8 mouse cellular contexts compared by ENCODE assay signal in the genomic region with DNA sequence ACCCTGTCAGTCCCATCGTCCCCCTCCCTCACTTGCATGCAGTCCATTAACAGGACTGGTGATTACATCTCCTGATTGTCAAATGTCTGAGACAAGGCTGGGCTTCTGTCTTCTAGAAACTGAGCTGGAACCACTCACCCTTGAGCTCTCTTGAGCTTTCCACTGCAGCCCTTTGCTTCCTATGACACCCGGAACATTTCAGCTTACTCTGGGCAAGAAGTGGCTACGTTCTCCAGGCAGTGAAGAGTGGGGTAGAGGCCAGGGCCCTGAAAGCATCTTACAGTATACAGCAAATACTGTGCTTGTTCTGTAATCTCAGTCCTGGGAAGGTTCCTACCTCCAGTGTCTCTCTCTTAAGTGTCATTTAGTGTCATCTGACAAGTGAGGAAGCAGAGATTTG. TPM values are rescaled to one million over a fixed set of nuclear protein-coding genes. Genes with fewer than 3 reads are reported as not detected.
DNase-seq lines count a peak whose midpoint lies in the region; ATAC-seq and TF ChIP-seq lines count a peak whose summit lies in the region.

No protein-coding gene starts in this region.

- no peaks in the 10 kb centered on the region for H3K36me3 ChIP-seq in forebrain, embryonic 14.5 days (ENCODE audit: control insufficient read depth, insufficient read depth, low read length)
- H3K36me3 ChIP-seq in liver, embryonic 16.5 days (ENCODE audit: control insufficient read depth, insufficient read depth) = no peaks in the 10 kb centered on the region

- peak overlapping the region; percentile 90 for H3K9ac ChIP-seq in forebrain, embryonic 14.5 days (ENCODE audit: low read length)
- H3K9ac ChIP-seq in liver, embryonic 16.5 days (ENCODE audit: low read depth, low read length) = peak overlapping the region; percentile 81

- DNase-seq in gastrocnemius, adult 2 months = no peak
- no peak for DNase-seq in gastrocnemius, postnatal 36 days
- DNase-seq in forebrain, embryonic 14.5 days (ENCODE audit: low spot score) = no peak
- no peak for DNase-seq in yolk sac, embryonic 10.5 days (ENCODE audit: low spot score)
- DNase-seq in right cerebral cortex, postnatal 25 days = no peak
- DNase-seq in kidney, postnatal 25 days = no peak

- no peak for TF ChIP-seq CTCF in gastrocnemius, adult 2 months (IDR thresholded peaks at IDR 0.05)

- 22% methylated on average over 3 of the region's 3 CpGs for WGBS in forebrain, embryonic 14.5 days
- WGBS in liver, embryonic 16.5 days (ENCODE audit: insufficient replicate concordance) = 17% methylated on average over 3 of the region's 3 CpGs

- H3K4me2 ChIP-seq in forebrain, embryonic 14.5 days (ENCODE audit: low read length) = peak overlapping the region; percentile 84
- peak overlapping the region; percentile 98 for H3K4me2 ChIP-seq in liver, embryonic 16.5 days (ENCODE audit: low read depth, low read length)

- H3K27me3 ChIP-seq in forebrain, embryonic 14.5 days (replicated peaks; ENCODE audit: control insufficient read depth, insufficient read depth, low read length) = no peaks in the 10 kb centered on the region
- H3K27me3 ChIP-seq in liver, embryonic 16.5 days (ENCODE audit: control insufficient read depth, insufficient read depth, low read depth, low read length) = no peaks in the 10 kb centered on the region

- H3K4me3 ChIP-seq in gastrocnemius, adult 2 months = peak overlapping the region; percentile 74
- peak overlapping the region; percentile 73 for H3K4me3 ChIP-seq in forebrain, embryonic 14.5 days (ENCODE audit: low read depth, low read length)
- H3K4me3 ChIP-seq in liver, embryonic 16.5 days (ENCODE audit: low read depth, low read length) = peak overlapping the region; percentile 78

- peak overlapping the region; percentile 94 for H3K27ac ChIP-seq in gastrocnemius, adult 2 months
- H3K27ac ChIP-seq in forebrain, embryonic 14.5 days (ENCODE audit: low read depth, low read length) = peak overlapping the region; percentile 55; the same call in 1 of the 2 replicates
- H3K27ac ChIP-seq in liver, embryonic 16.5 days (ENCODE audit: low read length) = peak overlapping the region; percentile 84

- peaks cover 3% of the 10 kb centered on the region; the same call in 1 of the 2 replicates for H3K4me1 ChIP-seq in forebrain, embryonic 14.5 days (ENCODE audit: control insufficient read depth, insufficient read depth, low read length)
- peaks cover 10% of the 10 kb centered on the region for H3K4me1 ChIP-seq in liver, embryonic 16.5 days (ENCODE audit: control insufficient read depth, low read depth, low read length)

- intact Hi-C loops in gastrocnemius, adult 2 months (cut with DNase I) = no loop called here
- intact Hi-C loops in gastrocnemius, postnatal 36 days (cut with DNase I) = loop anchor here (5.0 kb wide), 2 partner anchors 37 to 52 kb away; partner anchors contain the start of gene Styx

- H3K9me3 ChIP-seq in forebrain, embryonic 14.5 days (replicated peaks; ENCODE audit: control insufficient read depth, low read length) = no peaks in the 10 kb centered on the region
- H3K9me3 ChIP-seq in liver, embryonic 16.5 days (replicated peaks; ENCODE audit: control insufficient read depth, low read length) = no peaks in the 10 kb centered on the region

- peak; percentile 38 for ATAC-seq in CD4-positive, CD25-positive, alpha-beta regulatory T cell, adult 4 months
- no peak; the same call in 1 of the 2 replicates for ATAC-seq in forebrain, embryonic 14.5 days
- no peak for ATAC-seq in liver, embryonic 16.5 days (ENCODE audit: low read depth)

RNA-seq across cellular contexts. Expression of gene Gnpnat1, which starts 15.5 kb away (rescaled TPM):
- 10 to 100 TPM in 1 of 2 experiments, 1 to 10 TPM in 1; 6.0 to 10.9 TPM for total RNA-seq in gastrocnemius, adult 2 months (2021)
- total RNA-seq in gastrocnemius, postnatal 36 days (2021) = 10 to 100 TPM in 1 of 2 experiments, 1 to 10 TPM in 1; 8.1 to 11.0 TPM
- 10 to 100 TPM; 68.3 to 79.2 TPM for polyA plus RNA-seq in CD4-positive, CD25-positive, alpha-beta regulatory T cell, adult 4 months (2017; shearing (Covaris generic))
- 26.4 and 29.5 TPM in 2 replicates for polyA plus RNA-seq in forebrain, embryonic 14.5 days (2014; fragmentation: Nextera tagmentation; extraction: Ambion mirVana)
- polyA plus RNA-seq in liver, embryonic 16.5 days (2015; fragmentation: Nextera tagmentation; extraction: Ambion mirVana) = 30.3 and 30.8 TPM in 2 replicates

RNA-seq across cellular contexts. Expression of gene Styx, which starts 38.3 kb away (rescaled TPM):
- 10 to 100 TPM; 74.7 to 77.6 TPM for total RNA-seq in gastrocnemius, adult 2 months (2021)
- total RNA-seq in gastrocnemius, postnatal 36 days (2021) = 10 to 100 TPM; 57.6 to 61.3 TPM
- 10 to 100 TPM; 18.3 to 23.8 TPM for polyA plus RNA-seq in CD4-positive, CD25-positive, alpha-beta regulatory T cell, adult 4 months (2017; shearing (Covaris generic))
- 47.5 and 57.5 TPM in 2 replicates for polyA plus RNA-seq in forebrain, embryonic 14.5 days (2014; fragmentation: Nextera tagmentation; extraction: Ambion mirVana)
- polyA plus RNA-seq in liver, embryonic 16.5 days (2015; fragmentation: Nextera tagmentation; extraction: Ambion mirVana) = 11.4 and 14.1 TPM in 2 replicates

RNA-seq across cellular contexts. Expression of gene Psmc6, which starts 59.6 kb away (rescaled TPM):
- 100 to 1,000 TPM; 104 TPM for total RNA-seq in gastrocnemius, adult 2 months (2021)
- total RNA-seq in gastrocnemius, postnatal 36 days (2021) = 100 to 1,000 TPM in 1 of 2 experiments, 10 to 100 TPM in 1; 87.4 to 103 TPM
- 100 to 1,000 TPM; 131 to 179 TPM for polyA plus RNA-seq in CD4-positive, CD25-positive, alpha-beta regulatory T cell, adult 4 months (2017; shearing (Covaris generic))
- 218 and 228 TPM in 2 replicates for polyA plus RNA-seq in forebrain, embryonic 14.5 days (2014; fragmentation: Nextera tagmentation; extraction: Ambion mirVana)
- polyA plus RNA-seq in liver, embryonic 16.5 days (2015; fragmentation: Nextera tagmentation; extraction: Ambion mirVana) = 70.8 and 80.2 TPM in 2 replicates
